Mouse (Mus musculus) T-cell, adult 2 months (primary cell): ENCODE measurements at regions not wholly inside any gene's neighbourhood (a gene's known extent, or its start where the extent isn't known, plus 50 kb on each side); places are given as distances from the start of the nearest gene placed in this dataset.

Source experiments
- DNase-seq: peaks from one replicate; pipeline ENCODE4 v3.0.0; 2022; ENCODE audit warnings: low spot score

DNA sequence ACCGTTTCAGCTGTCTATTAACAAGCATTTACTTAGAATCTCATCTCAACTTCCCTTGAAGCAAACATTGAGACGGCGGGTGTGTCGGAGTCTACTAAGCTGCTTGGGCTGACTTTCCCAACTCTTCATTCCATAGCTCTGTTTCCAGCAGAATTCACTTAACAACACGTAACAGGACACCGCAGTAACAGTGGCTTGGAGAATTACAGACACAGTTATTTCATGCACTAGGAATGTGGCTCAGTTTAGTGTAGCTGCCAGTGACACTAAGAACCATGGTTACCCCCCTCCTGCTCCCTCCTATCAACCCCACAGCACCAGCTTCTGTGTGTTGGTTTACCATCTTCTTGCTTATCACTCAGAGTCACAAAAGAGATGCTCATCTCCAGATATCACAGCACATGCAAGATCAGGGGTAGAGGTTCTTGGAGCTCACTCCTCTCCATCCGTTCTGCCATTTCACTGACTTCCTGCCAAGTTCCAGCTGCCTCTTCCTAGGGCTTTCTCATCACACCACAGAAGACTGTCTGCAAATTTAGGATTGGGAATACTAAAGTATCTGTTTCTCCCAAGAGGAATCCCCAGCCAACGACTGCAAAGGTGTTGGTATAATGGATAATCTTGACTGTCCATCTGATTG is 90.7 kb downstream of the Banf2 start:
- no peak for DNase-seq

GRCm38 (mm10) chr2:144127082-144128037 is 94.5 kb downstream of the Banf2 start:
- no peak for DNase-seq

DNA sequence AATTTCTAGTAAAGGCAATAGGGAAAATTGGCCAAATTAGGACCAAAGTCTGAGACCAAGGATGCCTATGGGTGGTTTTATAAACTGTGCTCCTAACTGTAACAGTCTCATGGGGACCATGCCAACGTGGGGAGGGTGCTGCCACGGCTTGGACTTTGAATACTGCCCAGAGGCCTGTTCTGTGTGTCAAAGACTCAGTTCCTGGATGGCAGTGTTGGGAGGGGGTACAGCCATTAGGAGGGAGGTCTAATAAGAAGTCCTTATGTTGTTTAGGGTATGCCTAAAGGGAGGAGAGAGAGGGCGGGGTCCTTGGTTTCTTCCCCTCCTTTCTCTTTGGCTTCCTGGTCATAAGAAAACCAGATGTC is 95.2 kb downstream of the Banf2 start:
- DNase-seq: no peak

DNA sequence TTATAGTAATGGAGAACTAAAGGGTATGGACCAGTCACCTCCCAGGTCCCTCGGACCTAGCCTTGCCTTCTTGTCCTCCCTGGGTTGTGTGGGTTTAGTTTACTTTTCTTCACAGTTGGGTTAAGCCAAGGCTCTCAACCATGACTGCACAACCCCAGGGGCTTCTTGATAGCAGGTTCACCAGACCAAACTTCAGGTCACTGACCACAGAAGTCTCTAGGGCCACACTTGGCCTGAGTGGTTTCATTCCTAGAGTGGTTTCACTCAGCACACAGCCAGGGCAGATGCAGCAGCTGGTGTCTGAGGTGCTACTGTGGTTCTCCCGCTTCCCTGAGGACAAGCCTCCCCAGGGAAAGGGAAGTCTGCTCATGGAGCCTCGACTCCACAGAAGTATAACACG is 95.7 kb downstream of the Banf2 start:
- DNase-seq: no peak

DNA sequence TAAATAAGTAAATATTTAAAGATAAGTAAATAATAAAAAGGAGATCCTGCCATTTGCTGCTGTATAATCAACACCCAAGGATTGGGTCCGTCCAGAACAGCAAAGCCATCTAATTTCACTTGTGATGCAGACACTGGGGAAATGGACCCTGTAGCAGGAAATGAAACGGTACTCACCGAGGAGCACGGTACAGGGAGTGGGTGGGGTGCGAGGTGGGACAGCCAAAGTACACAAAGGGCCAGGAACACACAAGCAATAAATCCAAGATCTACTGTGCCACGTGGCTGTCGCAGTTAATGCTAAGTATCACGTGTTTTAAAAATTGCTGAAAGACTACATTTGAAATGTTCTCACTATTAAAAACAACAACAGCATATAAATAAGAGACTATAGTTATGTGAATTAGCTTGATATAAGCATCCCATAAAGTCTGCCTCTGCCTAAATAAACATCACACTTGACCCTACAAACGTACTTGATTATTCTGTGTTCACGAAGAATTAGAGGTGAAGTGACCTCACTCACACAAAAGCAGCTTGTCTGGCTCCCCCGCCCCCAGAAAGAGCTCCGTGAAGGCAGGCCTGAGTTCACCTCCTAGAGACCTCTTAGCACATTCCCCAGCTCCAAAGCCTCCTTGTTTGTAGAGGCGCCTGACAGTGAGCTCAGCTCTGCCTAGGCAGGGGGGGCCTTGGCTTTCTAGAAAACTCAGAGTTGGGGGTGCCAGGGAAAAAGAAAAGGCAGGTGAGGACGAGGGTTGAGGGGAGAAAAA is 101.1 kb downstream of the Banf2 start:
- no peak for DNase-seq

DNA sequence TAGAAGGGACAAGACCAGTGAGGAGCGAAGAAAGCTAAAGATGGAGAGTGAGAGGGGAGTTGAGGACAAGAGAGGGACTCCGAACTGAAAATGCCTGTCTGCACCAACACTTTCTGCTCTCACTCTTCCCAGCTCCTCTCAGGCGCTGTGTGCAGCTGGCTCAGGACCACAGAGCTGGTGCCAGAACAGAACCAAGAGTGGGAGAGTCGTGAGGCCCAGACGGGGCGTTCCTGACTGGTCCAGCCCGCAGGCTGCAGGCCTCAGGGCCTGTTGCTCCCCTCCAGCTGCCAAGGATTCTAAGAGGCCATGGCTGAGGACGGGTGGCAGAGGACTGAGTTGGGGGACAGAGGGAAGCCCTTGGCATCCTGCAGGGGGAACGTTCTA is 101.7 kb downstream of the Banf2 start:
- DNase-seq: no peak

DNA sequence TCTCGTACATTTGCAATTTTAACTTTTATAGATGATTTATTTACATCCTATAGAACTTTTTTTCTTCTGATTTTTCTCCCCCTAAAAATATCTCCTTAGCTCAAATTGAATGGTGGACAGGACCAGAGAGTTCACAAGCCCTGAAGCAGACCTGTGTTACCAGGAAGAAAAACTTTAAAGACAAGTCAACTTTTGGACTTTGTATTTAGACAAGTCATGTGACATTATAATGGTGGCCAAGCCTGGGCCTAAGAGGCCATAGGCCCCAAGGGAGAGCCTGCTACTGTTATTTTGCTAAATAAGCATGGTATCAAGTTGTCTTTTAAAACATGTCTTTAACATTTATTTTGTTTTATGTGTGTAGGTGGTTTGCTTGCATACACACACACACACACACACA is 102.7 kb downstream of the Banf2 start:
- DNase-seq: no peak

DNA sequence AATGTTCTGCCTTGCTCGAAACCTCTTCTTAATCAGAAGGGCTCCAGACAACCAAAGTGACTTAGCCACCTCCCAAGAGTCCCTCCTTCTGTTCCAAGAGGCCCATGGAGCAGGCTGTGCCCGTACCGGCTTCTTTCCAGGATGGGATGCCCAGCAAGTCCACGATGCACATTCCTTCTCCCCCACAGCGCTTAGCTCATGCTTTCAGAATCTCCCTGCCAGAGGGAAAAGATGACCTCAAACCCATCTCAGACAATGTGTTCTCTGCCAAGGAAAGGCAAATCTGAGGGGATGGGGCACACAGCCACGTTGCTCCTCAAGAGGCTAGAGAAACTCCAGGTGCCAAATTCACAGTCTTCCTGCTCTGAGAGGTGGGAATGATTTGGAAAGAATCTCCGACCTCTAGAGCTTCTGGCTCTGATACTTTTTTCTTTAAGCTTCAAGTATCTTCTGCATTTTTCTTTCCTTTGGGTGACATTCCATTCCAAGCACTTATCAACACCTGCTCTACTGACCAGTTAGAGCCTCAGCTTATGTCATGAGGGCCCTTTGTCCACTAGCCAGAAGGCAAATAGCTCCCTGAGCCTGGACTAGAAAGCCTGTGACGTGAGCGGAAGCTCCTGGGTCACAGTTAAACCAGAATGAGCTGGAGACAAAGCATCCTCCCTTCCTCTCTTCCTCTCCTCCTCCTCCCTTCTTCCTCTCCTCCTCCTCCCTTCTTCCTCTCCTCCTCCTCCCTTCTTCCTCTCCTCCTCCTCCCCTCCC is 110.9 kb downstream of the Banf2 start:
- DNase-seq: no peak

DNA sequence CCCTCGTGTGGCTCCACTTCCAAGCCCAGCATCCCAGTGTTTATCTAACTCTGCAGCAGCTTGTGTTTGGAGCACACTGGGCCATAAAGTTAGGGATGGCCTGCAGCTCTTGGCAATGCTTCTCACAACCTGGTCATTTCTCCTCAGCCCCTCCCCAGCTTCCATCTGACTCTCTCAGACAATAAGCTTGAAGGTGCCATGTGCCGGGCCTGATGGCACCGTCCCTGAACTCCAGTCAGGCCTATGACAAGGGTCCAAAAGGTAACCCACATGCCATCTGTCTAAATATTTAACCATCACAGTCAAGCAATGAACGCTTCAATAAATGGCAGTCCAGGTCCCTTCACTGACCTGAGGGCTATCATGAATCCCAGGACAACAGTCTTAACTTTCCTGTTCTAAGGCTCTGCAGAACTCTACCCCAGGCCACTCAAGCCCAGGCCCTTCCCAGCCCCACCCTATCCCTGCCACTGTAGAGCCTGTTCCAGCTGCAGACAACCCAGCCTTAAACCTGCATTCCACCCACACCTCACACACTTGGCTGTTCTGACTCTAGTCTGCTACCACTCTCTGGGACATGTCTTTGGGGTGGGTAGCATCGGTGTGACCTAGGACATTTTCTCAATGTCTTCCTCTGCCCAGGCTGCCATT is 111.8 kb downstream of the Banf2 start:
- no peak for DNase-seq

DNA sequence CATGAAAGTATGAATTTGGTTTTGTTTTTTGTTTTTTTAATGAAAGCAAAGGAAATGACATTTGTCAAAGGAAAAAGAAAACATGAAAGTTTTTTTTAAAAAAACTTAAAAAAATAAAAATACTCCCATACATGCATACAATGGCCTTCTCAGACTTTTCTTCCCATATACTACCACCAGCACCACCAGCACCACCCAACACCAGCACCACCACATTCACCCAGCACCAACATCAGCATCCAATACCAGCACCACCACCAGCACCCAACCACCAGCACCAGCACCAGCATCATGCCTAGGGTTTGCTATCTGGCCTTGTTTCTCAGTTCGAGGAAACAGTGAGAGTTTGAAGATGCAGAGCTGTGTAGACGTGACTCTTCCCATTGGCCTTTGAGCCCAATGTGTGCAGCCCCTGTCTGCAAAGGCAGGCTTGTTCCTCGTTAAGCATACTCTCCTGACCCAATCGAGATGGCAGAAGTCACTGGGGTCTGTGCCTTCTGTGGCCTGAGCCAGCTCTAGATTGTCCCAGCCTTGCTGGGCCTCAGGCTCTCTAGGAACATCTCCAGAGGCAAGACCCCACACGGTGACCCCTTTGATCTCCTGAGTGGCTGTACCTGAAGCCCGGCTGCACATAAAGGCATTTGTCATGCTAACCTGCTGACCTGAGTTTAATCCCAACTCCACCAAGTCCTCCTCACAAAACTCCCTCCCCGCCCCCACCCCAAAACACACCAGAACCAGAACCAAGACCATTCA is 113.8 kb upstream of the Mgme1 start:
- DNase-seq: no peak

GRCm38 (mm10) chr2:144157343-144157742 is 113.1 kb upstream of the Mgme1 start:
- no peak for DNase-seq

GRCm38 (mm10) chr2:144158256-144158655 is 112.2 kb upstream of the Mgme1 start:
- DNase-seq: no peak

DNA sequence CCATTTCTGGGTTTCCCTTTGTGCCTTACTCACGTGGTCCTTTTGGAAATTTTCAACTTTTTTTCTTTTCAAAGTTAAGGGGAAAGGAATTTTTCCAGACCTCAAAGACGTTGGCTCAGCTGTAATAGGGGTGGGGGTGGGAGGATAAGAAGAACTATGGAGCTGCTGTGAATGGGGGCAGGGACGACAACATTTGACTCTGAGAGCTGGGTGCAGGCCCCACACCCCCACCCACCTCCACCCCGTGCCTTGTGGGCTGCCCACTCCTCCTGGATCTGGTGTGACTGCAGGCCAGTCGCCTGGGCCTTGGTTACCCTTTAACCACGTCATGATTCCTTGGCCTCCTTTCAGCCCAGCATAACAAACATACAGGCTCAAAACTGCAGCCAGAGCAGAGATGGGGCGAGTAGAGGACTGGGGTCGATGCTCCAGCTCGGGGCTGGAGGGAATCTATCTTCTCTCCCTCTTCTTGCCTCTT is 110.6 kb upstream of the Mgme1 start:
- DNase-seq: no peak

- DNase-seq: no peak
These were observed 110.0 kb upstream of the Mgme1 start for GRCm38 (mm10) chr2:144160434-144160833.

- DNase-seq: no peak
These were observed 108.6 kb upstream of the Mgme1 start for GRCm38 (mm10) chr2:144161852-144162251.

GRCm38 (mm10) chr2:144164102-144164501 is 106.4 kb upstream of the Mgme1 start:
- DNase-seq: no peak

GRCm38 (mm10) chr2:144164986-144165821 is 105.3 kb upstream of the Mgme1 start:
- DNase-seq: peak; percentile 49

DNA sequence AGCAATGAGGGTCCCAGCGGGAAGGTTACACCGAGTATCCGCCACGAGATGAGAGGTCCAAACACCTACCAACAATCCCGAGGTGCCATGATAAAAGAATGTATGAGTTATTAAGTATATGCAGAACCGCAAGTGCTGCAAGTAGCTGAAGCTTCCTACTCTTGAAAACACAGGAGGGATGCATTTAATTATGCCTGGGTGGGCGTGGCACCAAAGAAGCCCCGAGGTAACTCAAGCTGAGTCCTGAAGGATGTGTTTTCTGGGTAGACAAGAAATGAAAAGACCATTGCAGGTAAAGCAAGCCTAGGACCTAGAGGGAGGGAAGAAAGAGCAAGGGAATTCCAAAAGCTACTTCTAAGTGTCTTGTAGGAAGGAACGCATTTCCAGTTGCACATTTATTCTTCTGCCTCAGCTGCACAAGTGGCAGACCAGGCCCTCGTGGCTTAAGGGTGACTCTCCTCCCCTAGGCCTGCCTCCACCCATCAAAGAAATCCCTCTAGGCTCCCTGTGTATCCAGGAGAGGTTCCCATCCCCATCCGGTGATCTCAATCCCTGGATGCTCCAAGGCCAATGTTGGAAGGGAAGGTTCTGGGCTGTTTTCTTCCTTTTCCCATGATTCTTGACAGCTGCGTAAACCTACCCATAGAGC is 104.2 kb upstream of the Mgme1 start:
- DNase-seq: no peak

GRCm38 (mm10) chr2:144169576-144170178 is 100.8 kb upstream of the Mgme1 start:
- DNase-seq: no peak
